Mouse (Mus musculus) gastrocnemius, adult 8-10 months (tissue): ENCODE data around the gene Evi2a. TPM values are rescaled to one million over a fixed set of nuclear protein-coding genes. Genes with fewer than 3 reads are reported as not detected.
A peak's percentile ranks its signal among the peaks of the same experiment; 100 is the strongest.

ENCODE experiments used
- DNase-seq, 2 experiments: peaks; one replicate each; pipeline ENCODE4 v3.0.0; 2022; ENCODE audit warnings: low spot score in 2 of 2
- total RNA-seq, 4 experiments: library from RNA; stranded (reverse); gene quantifications; 2 replicates each; pipeline ENCODE4 v1.2.4; 2022

The Evi2a gene
- total RNA-seq: 1 to 10 TPM; 1.8 to 6.6 (median 5.6) TPM

DNA sequence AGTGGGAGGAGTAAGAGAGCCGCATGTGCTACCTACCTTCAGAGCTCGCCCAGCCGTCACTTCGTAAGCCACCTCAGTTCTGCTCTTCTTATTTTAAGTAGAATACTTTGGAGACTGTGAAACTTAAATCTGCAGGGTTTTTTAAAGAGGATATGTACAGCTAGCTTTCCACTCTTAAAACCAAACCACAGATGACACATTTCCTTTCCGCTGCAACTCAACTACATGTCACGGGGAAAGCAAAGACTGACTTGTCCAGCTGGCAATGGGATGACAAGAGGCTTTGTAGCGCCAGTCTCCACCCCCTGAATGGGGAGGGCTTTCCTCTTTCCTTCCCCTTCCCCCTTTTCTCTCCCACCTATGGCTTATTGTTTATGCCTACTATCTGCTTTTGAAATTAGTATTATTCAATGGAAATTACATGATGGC, at the start of gene Evi2a, which contains the start of gene Evi2:
Gene Evi2a (minus strand): TSS at position 277 of the 429 bp plus-strand sequence.
Gene Evi2 (minus strand): TSS at position 257 of the 429 bp plus-strand sequence.
- DNase-seq: peak in 1 of 2 experiments; percentile 24

DNA sequence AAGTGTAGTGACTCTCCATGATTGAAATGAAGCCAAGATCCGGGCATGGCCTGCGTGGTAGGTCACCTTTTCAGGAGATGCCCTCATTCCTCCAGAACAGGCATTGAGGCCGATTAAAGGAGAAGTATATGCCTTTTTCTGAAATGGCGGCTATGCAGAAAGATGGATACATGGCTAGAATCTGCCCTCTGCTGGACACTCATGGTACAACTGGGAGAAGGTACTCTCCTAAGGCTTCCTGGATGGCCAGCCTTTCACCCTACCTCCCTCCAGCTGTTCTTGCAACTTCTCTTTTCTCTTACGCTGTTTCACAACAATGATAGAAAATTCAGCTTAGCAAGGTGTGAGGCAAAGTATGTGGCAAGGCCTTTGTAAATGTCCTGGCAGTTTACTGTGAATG, 47.3 kb upstream of the Evi2a start:
- peak; percentile 58 to 64 for DNase-seq

- no peak for DNase-seq
These were observed 45.1 kb upstream of the Evi2a start for GRCm38 (mm10) chr11:79575383-79576073.

GRCm38 (mm10) chr11:79573836-79574235, 43.4 kb upstream of the Evi2a start:
- DNase-seq: no peak

- DNase-seq: no peak
These were observed 39.9 kb upstream of the Evi2a start for GRCm38 (mm10) chr11:79570319-79570718.

DNA sequence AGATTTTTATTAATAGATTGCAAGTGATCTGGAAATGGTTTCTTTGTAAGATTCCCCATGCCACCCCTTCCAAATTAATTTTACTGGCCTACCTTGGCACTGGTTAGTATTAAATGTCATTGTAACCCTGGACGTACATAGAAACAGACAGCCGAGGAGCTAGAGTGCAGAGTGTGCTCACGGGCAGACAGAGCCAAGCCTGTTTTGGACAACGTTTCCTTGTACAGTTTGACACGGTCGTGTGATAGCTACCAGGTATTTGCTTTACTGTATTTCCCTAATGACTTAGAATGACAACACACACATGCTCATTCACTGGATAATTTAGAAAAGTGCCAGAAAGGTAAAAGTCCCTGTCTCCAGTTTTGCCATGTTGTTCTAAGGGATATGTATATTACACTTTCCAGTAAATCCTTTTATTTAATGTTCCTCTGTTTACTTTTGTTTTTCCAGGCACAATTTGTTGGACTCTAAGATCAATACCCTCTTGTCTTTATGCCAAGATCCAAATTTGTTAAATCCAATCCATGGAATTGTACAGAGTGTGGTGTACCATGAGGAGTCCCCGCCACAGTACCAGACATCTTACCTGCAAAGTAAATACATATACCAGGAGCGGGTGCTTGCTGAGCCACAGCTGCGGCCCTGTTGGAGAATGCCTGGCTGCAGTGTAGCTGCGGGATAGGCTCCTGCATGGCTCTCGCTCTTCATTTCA, 37.9 kb upstream of the Evi2a start:
- DNase-seq: no peak

- no peak for DNase-seq
These were observed 36.5 kb upstream of the Evi2a start for GRCm38 (mm10) chr11:79566947-79567346.

DNA sequence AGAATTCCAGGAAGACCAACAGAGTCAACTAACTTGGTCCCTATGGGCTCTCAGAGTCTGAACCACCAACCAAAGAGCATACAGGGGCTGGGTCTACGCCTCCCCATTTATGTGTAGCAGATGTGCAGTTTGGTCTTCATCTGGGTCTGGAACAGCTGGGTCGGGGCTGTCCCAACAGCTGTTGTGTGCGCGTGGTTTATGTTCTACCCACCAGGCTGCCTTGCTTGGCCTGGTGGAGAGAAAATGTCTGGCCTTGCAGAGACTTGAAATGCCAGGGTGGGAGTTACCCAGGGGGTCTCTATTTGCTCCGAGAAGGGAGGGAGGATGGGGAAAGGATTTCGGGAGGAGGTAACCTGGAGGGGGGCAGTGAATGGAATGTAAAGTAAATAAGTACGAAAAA, 33.1 kb upstream of the Evi2a start:
- DNase-seq: no peak

- DNase-seq: no peak
These were observed 30.1 kb upstream of the Evi2a start for GRCm38 (mm10) chr11:79560536-79560935.

GRCm38 (mm10) chr11:79552622-79553021, 22.2 kb upstream of the Evi2a start:
- DNase-seq: no peak

GRCm38 (mm10) chr11:79536293-79536692, 5.9 kb upstream of the Evi2a start:
- no peak for DNase-seq

DNA sequence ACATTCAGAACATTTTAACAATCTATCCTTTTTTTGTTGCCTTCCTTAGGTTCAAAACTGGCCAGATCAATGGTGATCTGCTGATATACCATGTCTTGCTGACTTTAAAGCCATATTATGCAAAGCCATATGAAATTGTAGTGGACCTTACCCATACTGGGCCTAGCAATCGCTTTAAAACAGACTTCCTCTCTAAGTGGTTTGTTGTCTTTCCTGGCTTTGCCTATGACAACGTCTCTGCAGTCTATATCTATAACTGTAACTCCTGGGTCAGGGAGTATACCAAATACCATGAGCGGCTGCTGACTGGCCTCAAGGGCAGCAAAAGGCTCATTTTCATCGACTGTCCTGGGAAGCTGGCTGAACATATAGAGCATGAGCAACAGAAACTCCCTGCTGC, 5.1 kb upstream of the Evi2a start:
- no peak for DNase-seq

- no peak for DNase-seq
These were observed 3.7 kb upstream of the Evi2a start for GRCm38 (mm10) chr11:79533950-79534690.

- no peak for DNase-seq
These were observed 2.9 kb upstream of the Evi2a start for GRCm38 (mm10) chr11:79533311-79533710.

DNA sequence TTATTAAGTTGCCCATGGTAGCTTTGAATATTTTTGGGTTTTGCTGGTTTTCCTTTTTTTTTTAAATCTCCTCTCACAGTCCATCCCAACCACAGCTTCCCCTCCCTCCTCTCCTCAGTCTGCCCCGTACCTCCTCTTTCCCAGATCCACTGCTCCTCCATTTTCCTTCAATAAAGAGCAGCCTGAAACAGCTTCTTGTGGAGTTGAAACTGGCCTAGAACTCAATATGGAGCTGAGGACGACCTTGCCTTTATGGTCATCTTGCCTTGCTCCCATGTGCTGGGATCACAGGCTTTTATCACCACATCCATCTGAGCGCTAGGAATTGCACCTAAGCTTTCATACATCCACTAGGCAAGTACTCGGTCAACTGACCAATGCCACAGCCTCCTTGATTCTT, 1.1 kb upstream of the Evi2a start:
- DNase-seq: no peak

- DNase-seq: no peak
These were observed 365 bp upstream of the Evi2a start for GRCm38 (mm10) chr11:79530774-79531173.

GRCm38 (mm10) chr11:79529736-79530135, 673 bp downstream of the Evi2a start:
- DNase-seq: no peak

DNA sequence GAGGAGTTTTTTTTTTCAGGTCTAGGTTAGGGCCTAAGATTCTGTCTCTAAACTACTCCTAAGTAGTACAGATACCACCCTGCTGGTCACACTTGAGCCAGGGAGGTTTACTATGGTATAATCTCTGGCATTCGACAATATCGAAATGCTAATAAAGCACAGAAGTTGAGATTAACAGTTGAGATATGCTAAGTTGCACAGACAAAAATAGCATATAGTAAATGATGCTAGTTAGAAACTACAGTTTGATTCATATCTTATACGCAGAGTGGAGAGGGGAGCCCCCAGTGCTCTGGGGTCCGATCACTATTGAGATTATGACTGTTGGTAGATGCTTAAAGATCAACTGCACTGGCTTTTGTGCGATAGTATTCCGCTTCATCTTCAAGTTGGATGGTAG, 1.2 kb downstream of the Evi2a start:
- no peak for DNase-seq

GRCm38 (mm10) chr11:79528601-79529000, 1.8 kb downstream of the Evi2a start:
- no peak for DNase-seq

DNA sequence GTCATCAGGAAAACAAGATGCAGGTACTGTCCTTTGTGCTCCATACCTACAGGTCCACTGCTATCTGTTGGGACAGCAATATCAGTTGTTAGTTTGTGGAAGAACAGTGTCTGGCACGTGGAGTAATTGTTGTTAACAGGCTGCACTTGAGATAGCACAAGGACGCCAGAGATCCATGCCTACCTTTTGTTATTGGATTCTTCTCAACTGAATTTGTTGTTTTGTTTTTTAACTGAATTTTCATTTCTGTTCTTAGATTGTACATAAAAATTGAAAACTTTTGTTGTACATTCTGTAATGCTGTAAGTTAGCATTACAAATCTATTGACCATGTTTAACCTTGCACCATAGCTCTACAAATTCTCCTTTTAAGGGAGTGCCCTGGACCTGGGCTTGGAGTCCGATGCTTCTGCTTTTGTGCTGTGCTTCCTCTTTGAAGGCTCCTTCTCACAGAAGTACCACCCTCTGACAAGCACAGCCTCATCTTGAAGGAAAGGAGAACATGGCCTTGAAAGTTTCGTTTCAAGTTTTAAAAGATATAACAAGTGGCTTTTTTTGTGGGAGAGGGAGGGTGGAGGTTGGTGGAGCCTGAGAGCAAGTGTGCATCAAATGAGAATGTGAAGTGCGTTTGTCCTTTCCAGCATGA, 2.5 kb downstream of the Evi2a start:
- no peak for DNase-seq

DNA sequence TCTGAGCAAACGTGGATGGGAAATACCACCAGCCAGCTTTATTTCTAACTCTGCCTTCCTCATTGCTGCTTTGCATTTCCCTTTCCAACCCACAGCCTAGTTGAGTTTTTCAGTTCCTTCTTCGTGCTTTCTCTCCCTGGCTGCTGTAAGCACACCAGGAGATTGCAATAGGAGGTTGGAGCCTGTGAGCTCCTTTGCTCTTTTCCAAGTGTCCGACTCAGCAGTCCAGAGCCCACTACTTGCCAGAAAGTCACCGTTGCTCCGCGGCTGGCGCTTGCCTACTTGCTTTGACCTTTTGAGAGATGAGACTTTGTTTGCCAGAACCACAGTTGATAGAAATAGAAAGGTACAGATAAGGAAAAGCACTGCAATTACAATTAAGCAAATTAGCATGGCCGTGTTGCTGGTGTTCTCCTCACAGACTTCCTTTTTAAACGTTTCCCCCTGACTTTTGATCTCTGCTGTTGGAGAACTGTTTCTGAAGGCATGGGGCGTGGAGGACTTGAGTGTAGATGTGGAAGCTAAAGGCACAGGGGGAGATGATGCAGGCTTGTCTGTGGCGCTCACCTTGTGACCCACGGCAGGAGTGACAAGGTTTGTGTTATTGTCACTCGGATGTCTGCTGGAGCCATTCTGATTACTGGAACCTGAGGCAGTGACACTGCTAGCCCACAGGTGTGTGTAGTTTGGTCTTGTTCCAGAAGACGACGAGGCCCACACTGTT, 3.2 kb downstream of the Evi2a start:
- peak; percentile 40 to 68 for DNase-seq
